9 mouse cellular contexts compared by ENCODE assay signal in genomic region chr1:90838657-90839056, GRCm38 (mm10). TPM values are rescaled to one million over a fixed set of nuclear protein-coding genes. Genes with fewer than 3 reads are reported as not detected.
DNase-seq lines count a peak whose midpoint lies in the region; TF ChIP-seq lines count a peak whose summit lies in the region.
"Had no signal": no experiment of that assay in that cellular context is flagged by ENCODE, and none has a peak within 500 bp of the region (broad histone marks: within the 10 kb centered on the region; RNA-seq: fewer than 3 reads in every experiment).

No protein-coding gene starts in this region.

- TF ChIP-seq CTCF in layer of hippocampus, adult 2 months (conservative IDR thresholded peaks at IDR 0.05) = no peak
- TF ChIP-seq CTCF in olfactory bulb, adult 2 months (IDR thresholded peaks at IDR 0.05; ENCODE audit: insufficient read depth, low read depth, low read length) = no peak

- peaks cover 27% of the 10 kb centered on the region for H3K4me1 ChIP-seq in olfactory bulb, adult 2 months (ENCODE audit: control insufficient read depth, insufficient read depth, low read length)
- H3K4me1 ChIP-seq: megakaryocyte, embryonic 14.5 days had no signal

- intact Hi-C loops in heart, postnatal 10 days (cut with DNase I) = no loop called here

- peak overlapping the region; percentile 65; the same call in 1 of the 2 replicates for H3K27ac ChIP-seq in layer of hippocampus, adult 2 months
- peak overlapping the region; percentile 69; the same call in 1 of the 2 replicates for H3K27ac ChIP-seq in olfactory bulb, adult 2 months (ENCODE audit: insufficient read depth, low read depth, low read length)

- no peak for TF ChIP-seq POLR2A in olfactory bulb, adult 2 months (IDR thresholded peaks at IDR 0.05; ENCODE audit: insufficient read depth, low read depth, low read length)

- no peak for DNase-seq in layer of hippocampus, adult 2 months (ENCODE audit: low spot score in 2 of 2)
- no peak for DNase-seq in layer of hippocampus, postnatal 25 days (ENCODE audit: extremely low spot score in 1 of 2, low spot score in 1 of 2)
- peak; percentile 83 for DNase-seq in fibroblast of lung, adult 2 months (ENCODE audit: low read depth)
- DNase-seq in heart, postnatal 10 days = peak; percentile 70
- no peak for DNase-seq in cerebellum, postnatal 4 days (ENCODE audit: low spot score in 2 of 2)
- DNase-seq in left cerebral cortex, adult 18-20 months (ENCODE audit: low spot score in 2 of 2) = no peak
- no peak for DNase-seq in cerebellum, postnatal 10 days

- whole genome bisulfite sequencing in olfactory bulb, adult 2 months = 50% methylated on average over 4 of the region's 4 CpGs

- H3K4me3 ChIP-seq in layer of hippocampus, adult 2 months = no peak overlapping the region
- H3K4me3 ChIP-seq in olfactory bulb, adult 2 months (ENCODE audit: insufficient read depth, low read depth, low read length) = no peak overlapping the region
- H3K4me3 ChIP-seq: megakaryocyte, embryonic 14.5 days had no signal

RNA-seq across cellular contexts. Expression of gene Col6a3, which starts 5.1 kb away (rescaled TPM):
- 1 to 10 TPM; 3.4 to 4.0 TPM for total RNA-seq in layer of hippocampus, adult 2 months (2021)
- 1 to 10 TPM; 5.0 to 6.1 TPM for total RNA-seq in layer of hippocampus, postnatal 25 days (2021)
- total RNA-seq in heart, postnatal 10 days (2021) = 100 to 1,000 TPM; 107 to 132 TPM
- not detected in 2 replicates for polyA plus RNA-seq in olfactory bulb, adult 2 months (2012; ENCODE audit: insufficient read depth, insufficient read length, low replicate concordance, missing spikeins)
- total RNA-seq in left cerebral cortex, adult 18-20 months (2021) = 1 to 10 TPM; 4.3 to 4.5 TPM

Comparison
In these comparisons a context has a peak if more than half of its experiments do, and no peak if none do; other contexts are left out.
1. DNase-seq: peak in fibroblast of lung, adult 2 months (single experiment) and heart, postnatal 10 days (2 of 2); none in layer of hippocampus, adult 2 months (0 of 2), layer of hippocampus, postnatal 25 days (0 of 2), cerebellum, postnatal 4 days (0 of 2), left cerebral cortex, adult 18-20 months (0 of 2) and cerebellum, postnatal 10 days (0 of 2).
2. RNA of gene Col6a3, which starts 5.1 kb away (total RNA-seq): 107 to 132 TPM in heart, postnatal 10 days; 5.0 to 6.1 TPM in layer of hippocampus, postnatal 25 days, 4.3 to 4.5 TPM in left cerebral cortex, adult 18-20 months and 3.4 to 4.0 TPM in layer of hippocampus, adult 2 months; every median in the first group is over 10 times any median in the second.